Mouse (Mus musculus): ENCODE measurements at regions not wholly inside any gene's neighbourhood (a gene's known extent, or its start where the extent isn't known, plus 50 kb on each side); places are given as distances from the start of the nearest gene placed in this dataset.

DNA sequence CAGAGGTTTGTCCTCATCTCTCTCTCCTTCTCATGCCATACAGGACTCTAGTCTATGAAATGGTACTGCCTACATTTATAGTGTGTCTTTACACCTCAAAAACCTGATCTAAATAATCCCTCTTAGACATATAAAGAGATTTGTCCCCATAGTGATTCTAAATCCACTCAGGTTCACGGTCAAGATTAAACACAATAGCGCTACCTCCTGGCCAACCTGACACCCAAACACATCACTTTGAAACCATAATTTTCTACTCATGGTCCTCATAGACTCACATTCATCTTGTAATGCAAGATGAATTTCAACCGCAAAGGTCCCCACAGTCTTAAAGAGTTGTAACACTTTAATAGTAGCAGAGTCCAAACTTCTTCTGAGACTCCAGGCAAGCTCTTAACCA, 118.0 kb upstream of the Fam78b start:
- no peak for TF ChIP-seq CTCF (IDR thresholded peaks at IDR 0.05; ENCODE audit: borderline replicate concordance, insufficient read depth, low read length)
- no peak for TF ChIP-seq POLR2A (IDR thresholded peaks at IDR 0.05; ENCODE audit: low read depth, low read length)

Measured in embryonic fibroblast, embryonic 13.5 days (primary cell).